Mouse (Mus musculus): Measurements from ENCODE around the gene Nap1l1. TPM values are rescaled to one million over a fixed set of nuclear protein-coding genes. Genes with fewer than 3 reads are reported as not detected.
A peak's percentile ranks its signal among the peaks of the same experiment; 100 is the strongest.

Nap1l1 gene
- polyA plus RNA-seq, 1 experiment: 96.6 TPM

GRCm38 (mm10) chr10:111543106-111543505 is 70.1 kb downstream of the Nap1l1 start:
- no peak overlapping the region for H3K4me3 ChIP-seq (replicated peaks)
- no peaks in the 10 kb centered on the region for H3K36me3 ChIP-seq (replicated peaks; ENCODE audit: low read length)
- H3K27me3 ChIP-seq (replicated peaks): no peaks in the 10 kb centered on the region
- TF ChIP-seq FLI1 (IDR thresholded peaks at IDR 0.05; ENCODE audit: low read length): no peak
- TF ChIP-seq GATA1 (IDR thresholded peaks at IDR 0.05; ENCODE audit: borderline replicate concordance, low read length): no peak
- H3K4me1 ChIP-seq: peaks cover 65% of the 10 kb centered on the region
- peaks cover 6% of the 10 kb centered on the region for H3K9me3 ChIP-seq

- Histone ChIP-seq H3K4me1 (peaks cover 65% of the 10 kb centered on the region), H3K4me3 (replicated peaks) (peak overlapping the region; percentile 64), H3K27me3 (replicated peaks) (no peaks in the 10 kb centered on the region), H3K36me3 (replicated peaks; ENCODE audit: low read length) (no peaks in the 10 kb centered on the region), H3K9me3 (peaks cover 6% of the 10 kb centered on the region)
- TF ChIP-seq FLI1 (IDR thresholded peaks at IDR 0.05; ENCODE audit: low read length) (no peak), GATA1 (IDR thresholded peaks at IDR 0.05; ENCODE audit: borderline replicate concordance, low read length) (no peak)
These were observed 70.8 kb downstream of the Nap1l1 start for GRCm38 (mm10) chr10:111543781-111544260.

- no peaks in the 10 kb centered on the region for H3K27me3 ChIP-seq (replicated peaks)
- H3K4me1 ChIP-seq: peaks cover 61% of the 10 kb centered on the region
- no peak overlapping the region for H3K4me3 ChIP-seq (replicated peaks)
- H3K36me3 ChIP-seq (replicated peaks; ENCODE audit: low read length): no peaks in the 10 kb centered on the region
- H3K9me3 ChIP-seq: peaks cover 6% of the 10 kb centered on the region
- no peak for TF ChIP-seq GATA1 (IDR thresholded peaks at IDR 0.05; ENCODE audit: borderline replicate concordance, low read length)
- no peak for TF ChIP-seq FLI1 (IDR thresholded peaks at IDR 0.05; ENCODE audit: low read length)
These were observed 71.3 kb downstream of the Nap1l1 start for GRCm38 (mm10) chr10:111544311-111544710.

GRCm38 (mm10) chr10:111545648-111546047 is 72.6 kb downstream of the Nap1l1 start:
- Histone ChIP-seq H3K36me3 (replicated peaks; ENCODE audit: low read length) (no peaks in the 10 kb centered on the region), H3K4me3 (replicated peaks) (no peak overlapping the region), H3K9me3 (peaks cover 6% of the 10 kb centered on the region), H3K4me1 (peaks cover 49% of the 10 kb centered on the region), H3K27me3 (replicated peaks) (no peaks in the 10 kb centered on the region)
- TF ChIP-seq FLI1 (IDR thresholded peaks at IDR 0.05; ENCODE audit: low read length) (no peak), GATA1 (IDR thresholded peaks at IDR 0.05; ENCODE audit: borderline replicate concordance, low read length) (no peak)

Other genes starting within 250 kb of the Nap1l1 start
- 0.97 TPM in 1 of 2 replicates, not detected in the other for gene Bbs10, start 174.5 kb upstream of the Nap1l1 start, polyA plus RNA-seq (2012; ENCODE audit: insufficient read depth, low replicate concordance)
- gene Phlda1, start 33.1 kb downstream of the Nap1l1 start, polyA plus RNA-seq (2012; ENCODE audit: insufficient read depth, low replicate concordance): 91.0 and 259 TPM in 2 replicates